Mouse (Mus musculus) lung, adult 2 months (tissue): ENCODE results near the gene Sin3b.

ENCODE experiments used
- CTCF ChIP-seq: fragments of 200-500 bp; IDR thresholded peaks from 2 replicates; pipeline ENCODE4 v1.5.1; 2011; ENCODE audit warnings: mild to moderate bottlenecking, low read length, control low read depth; ENCODE audit not compliant: insufficient read depth
- POLR2A ChIP-seq: fragments of 200-500 bp; IDR thresholded peaks from 2 replicates; pipeline ENCODE4 v1.6.1; 2011; ENCODE audit warnings: low read depth, mild to moderate bottlenecking, control low read depth, low read length, borderline replicate concordance; ENCODE audit errors: extremely low read depth

DNA sequence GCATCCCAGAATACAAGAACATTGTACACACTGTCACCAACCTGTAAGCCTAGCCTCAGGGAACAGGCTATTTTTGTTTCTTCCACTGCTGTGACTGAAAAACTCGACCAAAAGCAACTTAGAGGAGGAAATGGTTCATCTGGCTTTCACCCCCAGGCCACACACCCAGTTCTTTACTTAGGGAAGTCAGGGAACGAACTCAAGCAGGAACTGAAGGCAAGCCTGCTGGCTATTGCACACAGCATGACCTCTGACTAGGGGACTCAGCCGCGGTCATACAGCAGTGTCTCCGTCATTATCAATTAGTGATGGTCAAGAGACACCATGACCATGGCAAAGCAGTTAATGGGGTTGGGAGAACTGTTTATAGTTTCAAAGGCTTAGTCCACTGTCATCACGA lies 10.5 kb upstream of the Sin3b start:
- TF ChIP-seq CTCF (no peak), POLR2A (no peak)
